Mouse (Mus musculus) hindbrain, embryonic 16.5 days (tissue): ENCODE results near the gene Ttc39d. TPM values are rescaled to one million over a fixed set of nuclear protein-coding genes. Genes with fewer than 3 reads are reported as not detected.
"Not testable (repeated sequence)": the region's sequence is repeated elsewhere in the genome, so short reads cannot be mapped to it uniquely, and the experiment has no call there.

Experiments used
- ATAC-seq: fragments of 200-750 bp; cut with Nextera tagmentation; 2 replicates; pipeline ENCODE4 v1.8.0; 2017; ENCODE audit warnings: moderate TSS enrichment, moderate library complexity
- H3K27ac ChIP-seq: fragments of 300-500 bp; sonication (generic); 2 replicates; pipeline ENCODE4 v1.5.1; 2014; ENCODE audit warnings: low read depth, mild to moderate bottlenecking, control low read depth, low read length, moderate library complexity
- H3K27me3 ChIP-seq: fragments of 300-500 bp; sonication (generic); replicated peaks from 2 replicates; pipeline ENCODE4 v1.6.1; 2014; ENCODE audit warnings: low read length; ENCODE audit not compliant: control insufficient read depth, insufficient read depth
- H3K36me3 ChIP-seq: fragments of 300-500 bp; sonication (generic); 2 replicates; pipeline ENCODE4 v1.6.1; 2014; ENCODE audit warnings: mild to moderate bottlenecking, low read length, moderate library complexity, mixed read lengths; ENCODE audit not compliant: control insufficient read depth, insufficient read depth
- H3K4me1 ChIP-seq: fragments of 300-500 bp; sonication (generic); 2 replicates; pipeline ENCODE4 v1.6.1; 2014; ENCODE audit warnings: low read depth, low read length; ENCODE audit not compliant: control insufficient read depth, insufficient read depth
- H3K4me2 ChIP-seq: fragments of 300-500 bp; sonication (generic); 2 replicates; pipeline ENCODE4 v1.6.1; 2014; ENCODE audit warnings: mild to moderate bottlenecking, low read length, control low read depth, moderate library complexity
- H3K4me3 ChIP-seq: fragments of 300-500 bp; sonication (generic); 2 replicates; pipeline ENCODE4 v1.5.1; 2014; ENCODE audit warnings: mild to moderate bottlenecking, low read length, control low read depth, moderate library complexity
- H3K9ac ChIP-seq: fragments of 300-500 bp; sonication (generic); 2 replicates; pipeline ENCODE4 v1.6.1; 2014; ENCODE audit warnings: low read depth, mild to moderate bottlenecking, control low read depth, low read length, moderate library complexity
- H3K9me3 ChIP-seq: fragments of 300-500 bp; sonication (generic); 2 replicates; pipeline ENCODE4 v1.6.1; 2014; ENCODE audit warnings: mild to moderate bottlenecking, low read length, moderate library complexity; ENCODE audit not compliant: control insufficient read depth
- WGBS: fragments of 180-500 bp; shearing (Covaris S2); extraction: QIAGEN DNeasy Blood & Tissue Kit; methylation state at CpG from one replicate; pipeline ENCODE4 v1.1.7; 2014; 5-methylcytosine and 5-hydroxymethylcytosine counted together
- polyA plus RNA-seq: library from polyadenylated mRNA; unstranded; fragments of >200 nt; fragmentation: Nextera tagmentation; extraction: Ambion mirVana; gene quantifications from 2 replicates; pipeline ENCODE4 v1.2.1, GENCODE M21; 2015

The Ttc39d gene
- polyA plus RNA-seq, 1 experiment from 2014 or later = 0.10 TPM

DNA sequence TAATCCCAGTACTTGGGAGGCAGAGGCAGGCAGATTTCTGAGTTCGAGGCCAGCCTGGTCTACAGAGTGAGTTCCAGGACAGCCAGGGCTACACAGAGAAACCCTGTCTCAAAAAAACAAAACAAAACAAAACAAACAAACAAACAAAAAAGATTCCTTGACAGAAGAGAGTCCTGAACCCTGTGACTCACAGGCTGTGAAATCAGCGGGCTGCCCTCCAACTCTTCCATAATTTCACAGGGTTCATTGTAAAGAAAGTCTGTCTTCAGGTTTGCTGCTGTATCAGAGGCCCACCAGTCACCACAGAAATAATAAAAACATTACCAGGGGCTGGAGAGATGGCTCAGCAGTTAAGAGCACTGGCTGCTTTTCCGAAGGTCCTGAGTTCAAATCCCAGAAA, 28.4 kb upstream of the Ttc39d start:
- WGBS = 98% methylated on average over 3 of the region's 3 CpGs

DNA sequence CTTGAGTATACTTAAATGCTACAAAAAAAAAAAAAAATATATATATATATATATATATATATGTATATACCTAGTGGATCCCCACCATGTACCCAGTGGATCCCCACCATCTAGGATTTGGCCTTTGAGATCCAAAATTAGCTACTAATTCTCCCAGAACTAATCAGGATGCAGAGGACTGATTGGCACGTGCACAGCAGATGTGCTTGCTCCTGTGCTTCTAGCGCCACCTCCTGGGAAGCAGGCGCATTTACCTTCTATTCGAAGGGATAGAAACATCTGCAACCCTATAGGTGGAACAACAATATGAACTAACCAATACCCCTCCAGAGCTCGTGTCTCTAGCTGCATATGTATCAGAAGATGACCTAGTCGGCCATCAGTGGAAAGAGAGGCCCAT, 27.3 kb upstream of the Ttc39d start:
- no peaks in the 10 kb centered on the region for H3K9me3 ChIP-seq

More for the DNA sequence above, 28.4 kb upstream of the Ttc39d start:
- not testable (repeated sequence) for H3K27me3 ChIP-seq, ATAC-seq, H3K36me3 ChIP-seq, H3K4me3 ChIP-seq, H3K9me3 ChIP-seq, H3K4me2 ChIP-seq, H3K27ac ChIP-seq, H3K9ac ChIP-seq, H3K4me1 ChIP-seq

DNA sequence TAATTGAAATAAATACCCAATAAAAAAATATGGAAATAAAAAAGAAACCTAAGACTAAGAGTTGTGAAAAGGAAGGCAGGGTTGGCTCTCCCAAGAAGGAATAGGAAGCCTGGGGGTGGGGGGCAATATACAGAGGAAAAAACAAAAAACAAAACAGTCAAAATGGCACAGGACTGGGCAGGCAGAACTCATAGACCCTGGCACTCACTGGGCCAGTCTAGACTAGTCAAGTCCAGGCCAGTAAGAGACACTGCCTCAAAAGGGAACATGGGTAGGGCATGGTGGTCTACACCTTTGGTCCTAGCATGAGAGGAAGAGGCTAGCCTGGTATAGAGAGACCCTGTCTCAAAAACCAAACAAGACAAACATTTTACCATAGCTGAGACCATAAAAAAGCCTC, 26.8 kb upstream of the Ttc39d start:
- no peak overlapping the region for H3K4me2 ChIP-seq
- no peaks in the 10 kb centered on the region for H3K4me1 ChIP-seq
- no peak for ATAC-seq
- no peak overlapping the region for H3K4me3 ChIP-seq
- H3K27ac ChIP-seq = no peak overlapping the region
- no peaks in the 10 kb centered on the region for H3K9me3 ChIP-seq
- no peak overlapping the region for H3K9ac ChIP-seq
- H3K36me3 ChIP-seq = no peaks in the 10 kb centered on the region
- no peaks in the 10 kb centered on the region for H3K27me3 ChIP-seq

More for the DNA sequence above, 27.3 kb upstream of the Ttc39d start:
- Histone ChIP-seq H3K27me3 (no peaks in the 10 kb centered on the region), H3K9ac (no peak overlapping the region), H3K27ac (no peak overlapping the region), H3K4me3 (no peak overlapping the region), H3K4me2 (no peak overlapping the region), H3K4me1 (no peaks in the 10 kb centered on the region), H3K36me3 (no peaks in the 10 kb centered on the region)
- under 1% methylated on average over 6 of the region's 6 CpGs for WGBS
- ATAC-seq = peak; percentile 90

DNA sequence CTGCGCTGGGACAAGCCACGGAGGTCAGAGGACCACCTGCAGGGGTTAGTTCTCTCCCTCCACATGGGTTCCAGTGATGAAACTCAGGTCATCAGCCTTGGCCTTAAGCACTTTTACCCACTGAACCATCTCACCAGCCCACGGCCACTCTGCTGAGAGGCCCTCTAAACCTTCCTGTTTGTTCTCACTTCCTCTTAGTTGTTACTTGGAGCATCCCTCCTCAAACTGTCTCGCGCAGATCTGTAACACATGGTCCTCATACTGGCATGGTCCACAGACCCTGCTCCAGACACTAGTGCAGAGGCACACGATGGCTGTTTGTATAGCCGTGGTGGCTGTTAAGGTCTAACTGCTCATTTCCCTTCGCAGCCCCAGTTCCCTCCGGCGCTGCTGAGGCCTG, 23.6 kb upstream of the Ttc39d start:
- ATAC-seq = no peak
- Histone ChIP-seq H3K27me3 (no peaks in the 10 kb centered on the region), H3K36me3 (no peaks in the 10 kb centered on the region), H3K27ac (no peak overlapping the region), H3K9me3 (no peaks in the 10 kb centered on the region), H3K4me2 (no peak overlapping the region), H3K9ac (no peak overlapping the region), H3K4me3 (no peak overlapping the region), H3K4me1 (no peaks in the 10 kb centered on the region)
- 81% methylated on average over 10 of the region's 10 CpGs for WGBS

DNA sequence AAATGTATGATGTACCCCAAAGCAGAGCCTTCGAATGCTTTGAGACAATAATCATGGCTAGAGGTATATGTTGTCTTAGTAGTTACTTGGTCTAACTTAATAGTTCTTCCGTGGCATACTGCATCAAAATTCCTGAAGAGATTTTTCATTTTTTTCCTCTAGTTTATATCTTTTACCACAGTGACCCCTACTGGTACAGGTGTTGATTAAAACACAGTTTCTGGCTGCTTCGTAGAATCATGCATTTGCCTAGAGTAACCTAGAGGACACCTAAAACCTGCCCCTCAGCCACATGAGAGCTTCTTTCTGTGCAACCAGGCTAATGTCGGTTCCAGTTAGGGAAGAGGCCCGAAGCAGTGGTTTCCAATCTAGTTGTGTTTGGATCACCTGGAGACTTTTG, 14.2 kb upstream of the Ttc39d start:
- 65% methylated on average over 5 of the region's 5 CpGs for WGBS
- H3K4me2 ChIP-seq = no peak overlapping the region
- no peaks in the 10 kb centered on the region for H3K27me3 ChIP-seq
- H3K27ac ChIP-seq = no peak overlapping the region
- H3K4me1 ChIP-seq = no peaks in the 10 kb centered on the region
- no peak overlapping the region for H3K4me3 ChIP-seq
- no peaks in the 10 kb centered on the region for H3K9me3 ChIP-seq
- ATAC-seq = no peak
- H3K36me3 ChIP-seq = peaks cover 16% of the 10 kb centered on the region
- H3K9ac ChIP-seq = no peak overlapping the region

DNA sequence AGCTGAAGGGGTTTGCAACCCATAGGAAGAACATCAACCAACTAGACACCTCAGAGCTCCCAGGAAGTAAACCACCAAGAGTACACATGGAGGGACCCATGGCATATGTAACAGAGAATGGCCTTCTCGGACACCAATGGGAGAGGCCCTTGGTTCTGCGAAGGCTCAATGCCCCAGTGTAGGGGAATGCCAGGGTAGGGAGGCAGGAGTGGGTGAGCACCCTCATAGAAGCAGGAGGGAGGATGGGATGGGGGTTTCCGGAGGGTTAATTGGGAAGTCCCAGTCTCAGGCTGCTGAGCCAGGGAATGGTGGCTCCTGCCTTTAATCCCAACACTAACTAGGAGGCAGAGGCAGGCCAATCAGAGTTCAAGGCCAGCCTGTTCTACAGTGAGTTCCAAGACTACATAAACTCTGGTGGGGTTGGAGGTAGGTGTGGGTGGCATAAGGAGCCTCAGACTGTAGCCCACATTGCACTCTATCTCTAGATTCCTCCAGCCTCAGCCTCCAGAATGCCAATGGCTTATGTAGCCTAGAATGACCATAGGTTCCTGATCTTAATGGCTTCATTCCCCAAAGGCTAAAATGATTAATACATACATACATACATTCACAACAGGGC, 8.0 kb upstream of the Ttc39d start:
- no peak overlapping the region for H3K4me2 ChIP-seq
- WGBS = 98% methylated on average over 3 of the region's 3 CpGs
- H3K27me3 ChIP-seq = no peaks in the 10 kb centered on the region
- no peaks in the 10 kb centered on the region for H3K9me3 ChIP-seq
- no peak overlapping the region for H3K4me3 ChIP-seq
- peak; percentile 44; the same call in 1 of the 2 replicates for ATAC-seq
- no peak overlapping the region for H3K27ac ChIP-seq
- H3K36me3 ChIP-seq = peaks cover 30% of the 10 kb centered on the region
- no peak overlapping the region for H3K9ac ChIP-seq
- no peaks in the 10 kb centered on the region for H3K4me1 ChIP-seq

DNA sequence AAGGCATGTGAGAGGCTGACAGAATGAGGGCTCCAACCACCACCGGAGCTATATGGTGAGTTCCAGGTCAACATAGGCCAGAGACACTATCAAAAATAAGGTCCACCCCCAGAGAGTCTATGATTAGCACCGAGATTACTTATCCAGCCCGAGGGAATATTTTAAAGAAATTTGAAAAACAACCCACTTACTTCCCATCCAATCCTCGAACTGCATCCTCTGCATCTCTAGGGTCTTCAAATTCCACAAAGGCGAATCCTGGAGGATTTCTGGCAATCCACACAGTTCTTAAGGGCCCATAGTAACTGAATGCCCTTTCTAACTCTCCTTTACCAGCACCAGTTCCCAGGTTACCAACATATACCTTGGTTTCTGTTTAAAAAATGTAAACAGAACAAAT, 1.6 kb upstream of the Ttc39d start:
- Histone ChIP-seq H3K4me3 (peak overlapping the region; percentile 77), H3K4me1 (peaks cover 10% of the 10 kb centered on the region), H3K27ac (peak overlapping the region; percentile 100; the same call in 1 of the 2 replicates), H3K27me3 (no peaks in the 10 kb centered on the region), H3K9me3 (no peaks in the 10 kb centered on the region), H3K9ac (peak overlapping the region; percentile 98), H3K4me2 (peak overlapping the region; percentile 84), H3K36me3 (peaks cover 11% of the 10 kb centered on the region)
- ATAC-seq = no peak
- WGBS = 23% methylated on average over 5 of the region's 5 CpGs

DNA sequence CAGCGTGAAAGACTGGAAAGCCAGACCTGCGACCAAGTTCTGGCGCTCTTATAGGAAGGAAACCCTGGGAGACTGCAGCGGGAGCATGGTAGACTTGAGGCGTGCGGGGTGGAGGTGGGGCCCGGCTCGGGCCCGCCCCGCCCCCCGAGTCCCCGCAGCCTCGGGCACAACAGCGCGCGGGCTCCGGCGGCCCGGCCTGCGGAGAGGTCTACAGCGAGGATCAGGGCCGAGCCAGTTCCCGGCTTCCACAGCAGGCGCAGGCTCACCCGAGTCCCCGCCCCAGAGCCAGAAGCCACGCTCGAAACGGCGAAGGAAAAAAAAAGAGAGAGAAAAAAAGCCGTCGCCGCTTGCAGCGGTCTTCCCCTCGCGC, 974 bp upstream of the Ttc39d start:
- peak overlapping the region; percentile 77 for H3K4me3 ChIP-seq
- peak overlapping the region; percentile 100 for H3K27ac ChIP-seq
- peaks cover 10% of the 10 kb centered on the region for H3K4me1 ChIP-seq
- H3K9me3 ChIP-seq = no peaks in the 10 kb centered on the region
- peak; percentile 60 for ATAC-seq
- H3K36me3 ChIP-seq = peaks cover 11% of the 10 kb centered on the region
- 0% methylated on average over 36 of the region's 36 CpGs for WGBS
- no peaks in the 10 kb centered on the region for H3K27me3 ChIP-seq
- peak overlapping the region; percentile 98 for H3K9ac ChIP-seq
- peak overlapping the region; percentile 84 for H3K4me2 ChIP-seq

DNA sequence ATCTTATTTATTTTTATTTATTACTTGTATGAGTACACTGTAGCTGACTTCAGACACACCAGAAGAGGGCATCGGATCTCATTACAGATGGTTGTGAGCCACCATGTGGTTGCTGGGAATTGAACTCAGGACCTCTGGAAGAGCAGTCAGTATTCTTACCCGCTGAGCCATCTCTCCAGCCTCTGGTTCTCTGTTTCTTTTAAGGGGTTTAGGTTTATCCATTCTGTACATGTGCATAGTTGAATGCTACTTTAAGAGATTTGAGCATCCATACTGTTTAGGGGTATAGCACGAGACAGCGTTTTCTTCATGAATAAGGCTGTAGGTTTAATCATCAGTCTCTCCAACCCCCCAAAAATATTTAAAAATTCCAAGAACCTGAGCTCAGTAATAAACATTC, 6.7 kb downstream of the Ttc39d start:
- H3K36me3 ChIP-seq, H3K4me3 ChIP-seq, H3K27me3 ChIP-seq, H3K9me3 ChIP-seq, ATAC-seq, H3K4me2 ChIP-seq, H3K9ac ChIP-seq, H3K4me1 ChIP-seq, H3K27ac ChIP-seq: not testable (repeated sequence)
- 91% methylated on average over 4 of the region's 4 CpGs for WGBS

DNA sequence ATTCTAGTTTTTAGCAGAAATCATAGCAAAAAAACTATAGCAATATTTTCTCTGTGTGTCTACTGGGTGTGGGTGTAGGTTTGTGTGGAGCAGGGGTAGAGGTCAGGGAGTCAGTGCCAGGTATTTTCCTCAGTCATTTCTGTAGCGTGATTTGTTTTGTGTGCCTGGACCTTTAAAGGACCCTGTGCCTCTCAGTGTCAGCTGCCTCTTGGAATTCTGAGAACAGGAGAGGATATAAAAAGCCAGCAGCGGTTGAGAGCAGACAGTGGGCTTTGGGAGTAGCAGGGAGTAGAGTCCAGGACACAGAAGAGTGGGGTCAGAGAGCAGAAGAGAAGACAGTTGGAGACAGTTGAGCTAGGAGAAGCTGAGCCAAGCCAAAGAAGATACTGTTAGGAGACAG, 12.9 kb downstream of the Ttc39d start:
- 70% methylated on average over 2 of the region's 2 CpGs for WGBS
- ATAC-seq = no peak
- no peak overlapping the region for H3K4me2 ChIP-seq
- H3K9ac ChIP-seq = no peak overlapping the region
- H3K27me3 ChIP-seq = 0 out of 2 replicates have a peak, but pooled peaks cover 3% of the 10 kb centered on the region
- no peak overlapping the region for H3K27ac ChIP-seq
- H3K36me3 ChIP-seq = no peaks in the 10 kb centered on the region
- no peaks in the 10 kb centered on the region for H3K9me3 ChIP-seq
- H3K4me3 ChIP-seq = no peak overlapping the region
- peaks cover 5% of the 10 kb centered on the region for H3K4me1 ChIP-seq
